Mouse (Mus musculus): ENCODE measurements around the gene Cdc45.

Cdc45 gene

DNA sequence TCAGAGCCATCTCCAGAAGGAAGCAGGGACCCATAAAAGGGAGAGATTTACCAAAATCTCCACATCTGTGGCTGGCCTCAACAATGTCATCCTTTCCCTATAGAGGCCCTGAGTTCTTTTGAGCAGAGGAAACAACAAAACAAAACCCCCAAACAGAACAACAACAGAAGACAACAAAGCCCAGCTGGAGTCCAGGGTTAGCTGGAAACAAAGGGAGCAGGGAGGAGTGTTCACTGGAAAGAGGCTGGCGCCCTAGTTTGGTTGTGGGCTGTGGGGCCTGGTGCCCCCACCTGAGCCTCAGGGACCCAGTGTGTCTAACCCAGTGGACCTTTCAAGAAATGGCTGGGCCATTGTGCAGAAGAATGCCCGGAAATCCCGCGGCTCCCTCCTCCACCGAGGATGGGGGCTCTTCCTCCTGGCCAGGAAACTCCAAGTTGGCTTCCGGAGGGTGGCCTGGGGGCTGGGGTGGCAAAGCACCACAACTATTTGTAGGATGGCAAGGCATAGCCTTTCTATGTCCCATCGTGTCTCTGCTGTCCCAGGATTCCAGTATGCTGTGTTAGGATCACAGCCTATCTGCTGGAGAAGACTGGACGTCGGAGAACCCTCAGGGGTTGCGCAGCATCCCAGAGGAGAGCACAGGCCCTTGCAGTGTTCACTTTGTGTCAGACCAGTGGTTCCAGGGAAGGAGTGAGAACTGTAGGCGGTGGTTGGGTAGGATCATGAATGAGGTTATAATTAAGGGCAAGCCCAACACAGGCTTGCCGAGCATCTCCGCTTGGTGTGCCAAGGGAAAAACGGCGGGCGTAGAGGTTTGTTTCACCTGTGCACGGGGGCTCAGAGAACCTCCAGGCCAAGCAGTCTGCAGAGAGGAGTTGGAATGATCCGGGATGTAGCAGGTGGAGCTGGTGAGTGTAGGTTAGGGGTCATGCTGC is 35.9 kb downstream of the Cdc45 start:
- POLR2A ChIA-PET, result interaction anchor here in 3 of 4 experiments (0.6 to 5.4 kb wide), 101 partner anchors 7 to 1614 kb away, joined by 3 to 83 read pairs (median 4); partner anchors contain the start of genes Cdc45 (in 3 of the 3), Hira (in 3 of the 3), Mrpl40 (in 3 of the 3) and Ufd1 (in 3 of the 3)
- CTCF ChIA-PET, result interaction anchor here in 3 of 4 experiments (0.6 to 2.0 kb wide), 7 partner anchors 36 to 89 kb away, joined by 3 to 11 read pairs (median 4); partner anchors contain the start of genes Cdc45 (in 1 of the 3) and Ufd1 (in 1 of the 3)

DNA sequence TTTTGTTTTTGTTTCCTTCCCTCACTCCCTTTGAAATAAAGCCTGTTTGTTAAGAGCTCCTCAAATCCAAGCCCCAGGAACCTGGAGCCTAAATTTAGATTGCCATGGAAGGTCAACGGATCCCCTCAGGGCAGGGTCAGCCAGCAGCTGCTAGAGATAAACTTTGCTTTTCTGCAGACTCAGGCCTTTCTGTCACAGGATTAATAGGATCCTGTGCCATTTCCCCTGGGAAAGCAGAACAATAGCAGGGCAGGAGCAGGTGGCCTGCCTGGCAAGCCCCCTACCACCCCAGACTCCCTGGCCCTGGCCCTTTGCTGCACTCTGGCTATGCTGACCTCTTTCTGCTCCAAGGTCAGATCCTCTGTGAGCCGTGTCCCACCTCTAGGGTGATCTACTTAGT is 37.9 kb downstream of the Cdc45 start:
- ChIA-PET POLR2A (interaction anchor here in 3 of 4 experiments (0.9 to 5.4 kb wide), 8 partner anchors 9 to 78 kb away, joined by 3 to 83 read pairs (median 4); partner anchors contain the start of genes Cdc45 (in 2 of the 3) and Ufd1 (in 2 of the 3)), CTCF (interaction anchor here in 1 of 4 experiments (0.7 kb wide), 1 partner anchor 1412 kb away, joined by 4 read pairs; no protein-coding TSS in a partner anchor)

DNA sequence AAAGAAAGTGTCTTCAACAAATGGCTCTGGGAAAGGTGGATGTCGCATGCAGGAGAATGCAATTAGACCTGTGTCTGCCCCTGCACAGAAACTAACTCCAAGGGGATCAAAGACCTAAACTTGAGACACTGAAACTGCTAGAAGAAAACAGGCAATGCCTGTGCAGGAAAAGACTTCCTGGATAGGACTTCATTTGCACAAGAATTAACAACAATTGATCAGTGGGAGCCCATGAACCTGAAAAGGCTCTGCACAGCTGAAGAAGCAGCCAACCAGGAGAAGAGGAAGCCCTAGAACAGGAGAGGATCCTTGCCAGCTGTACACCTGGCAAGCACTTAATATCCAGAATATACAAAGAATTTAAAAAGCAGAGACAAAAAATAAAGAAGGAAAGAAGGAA is 42.3 kb downstream of the Cdc45 start:
- CTCF ChIA-PET, result interaction anchor here in 1 of 4 experiments (1.6 kb wide), 1 partner anchor 91 kb away, joined by 5 read pairs; no protein-coding TSS in a partner anchor

DNA sequence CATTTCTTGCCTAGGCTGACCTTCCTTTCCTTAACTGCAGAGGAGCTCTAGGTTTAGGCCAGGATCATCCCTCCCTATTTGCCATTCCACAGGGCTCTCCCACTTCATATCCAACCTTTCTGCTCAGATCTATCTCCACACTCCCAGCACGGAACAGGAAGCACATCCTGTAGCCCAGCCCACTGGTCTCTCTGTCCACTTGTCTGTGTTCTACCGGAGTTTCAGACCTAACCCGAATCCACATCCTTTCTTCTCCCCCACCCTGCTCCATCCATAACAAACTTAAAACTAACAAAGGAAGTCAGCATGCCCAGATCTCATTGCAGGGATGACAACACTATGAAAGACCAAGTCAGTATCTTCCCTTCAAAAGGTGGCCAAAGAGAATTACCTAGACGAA is 45.4 kb downstream of the Cdc45 start:
- POLR2A ChIA-PET, result interaction anchor here in 2 of 4 experiments (0.5 to 6.6 kb wide), 7 partner anchors 10 to 113 kb away, joined by 3 to 39 read pairs (median 4); partner anchors contain the start of gene Cldn5 (in 2 of the 2)
- CTCF ChIA-PET, result no interaction called here

More for the DNA sequence above, 42.3 kb downstream of the Cdc45 start:
- POLR2A ChIA-PET, result interaction anchor here in 3 of 4 experiments (0.8 to 1.6 kb wide), 8 partner anchors 8 to 69 kb away, joined by 3 to 5 read pairs (median 3); partner anchors contain the start of genes Cdc45 (in 2 of the 3) and Ufd1 (in 2 of the 3)

DNA sequence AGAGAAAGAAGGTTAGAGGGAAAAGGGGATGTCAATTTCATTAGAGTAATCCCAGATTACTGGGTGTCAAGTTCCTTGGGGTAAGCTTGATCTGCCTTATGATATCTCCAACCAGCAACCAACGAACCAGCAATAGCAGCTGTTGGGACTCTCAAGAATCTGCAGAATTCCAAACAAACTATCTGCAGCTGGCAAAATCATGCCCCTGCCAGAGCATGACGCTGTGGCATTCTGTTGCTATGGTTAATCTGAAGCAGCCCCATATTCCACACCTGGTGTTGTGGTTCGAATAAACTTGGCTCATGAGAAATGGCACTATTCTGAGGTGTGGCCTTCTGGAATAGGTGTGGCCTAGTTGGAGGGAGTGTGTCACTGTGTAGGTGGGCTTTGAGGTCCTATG is 48.8 kb downstream of the Cdc45 start:
- POLR2A ChIA-PET, result interaction anchor here in 3 of 4 experiments (0.6 to 6.6 kb wide), 4 partner anchors 12 to 540 kb away, joined by 3 to 39 read pairs (median 7); partner anchors contain the start of gene Cldn5 (in 1 of the 3)
- CTCF ChIA-PET, result no interaction called here

DNA sequence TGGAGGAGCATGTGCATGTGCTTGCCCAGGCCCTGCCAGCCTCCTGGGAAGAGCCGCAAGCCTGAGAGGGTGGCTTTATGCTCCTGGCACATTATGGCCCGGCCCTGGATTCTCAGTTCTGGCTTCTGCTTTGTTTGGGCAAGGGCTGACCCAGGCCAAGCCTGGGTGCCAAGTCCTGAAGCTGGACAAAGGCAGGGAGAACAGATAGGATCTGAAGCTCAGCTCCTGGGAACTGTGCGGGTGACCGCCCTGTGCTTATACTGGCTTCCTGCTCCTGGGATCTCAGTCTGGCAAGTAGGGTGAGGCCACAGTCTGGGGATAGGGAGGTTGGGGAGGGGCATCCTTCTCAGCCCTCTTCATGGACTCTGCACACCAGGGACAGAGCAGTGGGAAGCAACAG is 50.1 kb downstream of the Cdc45 start:
- CTCF ChIA-PET, result interaction anchor here in 1 of 4 experiments (0.6 kb wide), 1 partner anchor 1753 kb away, joined by 3 read pairs; no protein-coding TSS in a partner anchor
- POLR2A ChIA-PET, result interaction anchor here in 2 of 4 experiments (0.7 to 6.6 kb wide), 7 partner anchors 8 to 51 kb away, joined by 3 to 39 read pairs (median 4); partner anchors contain the start of gene Cldn5 (in 2 of the 2)

DNA sequence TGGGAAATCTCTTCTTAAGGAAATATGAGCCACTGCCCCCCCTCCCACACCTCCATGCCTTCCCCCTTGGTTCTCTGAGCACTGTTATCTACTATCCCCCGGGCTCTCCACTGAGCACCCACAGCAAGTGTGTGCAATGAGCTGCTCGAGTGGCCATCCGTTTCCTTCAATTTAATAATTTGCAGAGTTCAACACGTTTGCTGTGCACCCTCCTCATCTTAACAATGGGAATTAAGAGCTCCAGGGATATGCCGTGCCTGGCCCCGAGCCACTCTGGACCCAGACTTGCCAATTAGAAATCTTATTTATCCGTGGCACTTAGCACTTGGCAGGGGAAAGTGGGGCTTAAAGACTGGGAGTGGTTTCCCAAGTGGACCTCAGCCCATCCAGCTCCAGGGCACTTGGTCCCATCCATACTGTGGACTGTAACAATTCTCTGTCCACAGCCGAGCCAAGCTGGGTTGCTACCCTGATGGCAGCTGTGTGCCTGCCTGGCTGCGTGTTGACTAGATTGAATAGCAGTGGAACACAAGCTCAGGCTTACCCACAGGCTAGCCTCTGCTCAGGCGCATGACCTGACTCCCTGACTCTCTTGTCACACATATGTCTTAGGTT is 59.8 kb downstream of the Cdc45 start:
- ChIA-PET POLR2A (interaction anchor here in 3 of 4 experiments (0.7 to 3.4 kb wide), 6 partner anchors 9 to 288 kb away, joined by 3 to 13 read pairs (median 4); partner anchors contain the start of gene Cldn5 (in 3 of the 3)), CTCF (interaction anchor here in 2 of 4 experiments (0.5 to 0.7 kb wide), 2 partner anchors 46 to 56 kb away, joined by 3 read pairs; no protein-coding TSS in a partner anchor)

DNA sequence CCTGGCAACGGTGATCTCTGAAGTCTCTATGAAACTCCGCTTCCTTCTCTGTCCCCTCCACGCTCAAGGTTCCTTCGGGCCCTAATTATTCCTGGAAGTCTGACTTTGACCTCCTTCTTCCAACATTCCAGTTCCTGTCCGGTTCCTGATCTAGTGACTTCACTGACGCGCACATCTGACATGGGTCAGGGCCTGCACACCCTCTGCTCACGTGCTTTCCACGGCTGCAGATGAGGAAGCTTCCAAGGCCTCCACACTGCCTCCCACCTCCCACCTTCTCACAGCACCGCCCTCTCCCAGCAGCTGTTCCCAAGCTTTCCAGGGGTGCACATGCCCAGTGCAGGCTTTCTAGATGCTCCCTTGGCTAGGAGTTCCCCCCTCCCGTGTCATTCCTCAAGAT is 60.7 kb downstream of the Cdc45 start:
- CTCF ChIA-PET, result no interaction called here
- POLR2A ChIA-PET, result interaction anchor here in 2 of 4 experiments (0.5 to 3.4 kb wide), 3 partner anchors 15 to 102 kb away, joined by 3 to 13 read pairs (median 4); partner anchors contain the start of gene Cldn5 (in 1 of the 2)

DNA sequence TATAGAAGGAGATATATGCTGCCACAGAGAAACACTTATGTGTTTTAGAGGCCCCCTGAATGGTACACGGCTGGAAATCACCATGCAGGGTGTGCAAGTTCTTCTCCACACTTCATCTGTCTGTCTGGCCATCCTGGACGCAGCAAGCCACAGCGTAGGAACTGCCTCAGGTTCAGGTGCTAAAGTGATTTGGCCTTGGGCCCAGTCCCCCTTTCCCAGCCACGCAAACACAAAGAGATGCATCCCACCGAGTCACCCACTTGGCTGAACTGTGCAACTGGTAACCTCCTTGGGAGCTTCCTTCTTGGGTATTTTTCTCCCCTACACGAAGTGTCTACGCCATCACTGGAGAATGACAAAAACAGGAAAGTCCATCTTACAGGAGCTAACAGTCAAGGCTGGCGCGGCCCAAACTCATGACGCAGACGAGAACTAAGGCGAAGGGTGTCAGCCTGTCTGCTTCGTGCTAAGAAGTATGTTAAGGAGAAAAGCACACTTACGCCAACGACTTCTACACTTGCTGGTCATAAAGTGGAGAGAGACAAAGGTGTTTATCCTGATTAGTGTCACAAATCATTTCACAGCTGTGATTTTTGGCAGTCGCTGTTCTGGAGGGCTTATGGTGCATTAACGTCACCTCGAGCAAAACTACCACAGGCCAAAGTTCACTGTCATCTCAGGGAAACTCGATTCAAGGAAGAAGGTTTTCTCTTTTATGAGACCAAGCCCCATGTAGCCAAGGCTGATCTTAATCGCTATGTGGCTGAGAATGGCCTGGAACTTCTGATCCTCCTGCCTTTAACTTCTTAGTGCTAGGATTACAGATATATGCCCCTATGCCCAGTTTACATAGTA is 65.3 kb downstream of the Cdc45 start:
- POLR2A ChIA-PET, result interaction anchor here in 2 of 4 experiments (0.6 to 1.2 kb wide), 4 partner anchors 10 to 30 kb away, joined by 3 to 5 read pairs (median 4); partner anchors contain the start of gene Cldn5 (in 1 of the 2)
- CTCF ChIA-PET, result interaction anchor here in 1 of 4 experiments (1.0 kb wide), 1 partner anchor 44 kb away, joined by 6 read pairs; no protein-coding TSS in a partner anchor

DNA sequence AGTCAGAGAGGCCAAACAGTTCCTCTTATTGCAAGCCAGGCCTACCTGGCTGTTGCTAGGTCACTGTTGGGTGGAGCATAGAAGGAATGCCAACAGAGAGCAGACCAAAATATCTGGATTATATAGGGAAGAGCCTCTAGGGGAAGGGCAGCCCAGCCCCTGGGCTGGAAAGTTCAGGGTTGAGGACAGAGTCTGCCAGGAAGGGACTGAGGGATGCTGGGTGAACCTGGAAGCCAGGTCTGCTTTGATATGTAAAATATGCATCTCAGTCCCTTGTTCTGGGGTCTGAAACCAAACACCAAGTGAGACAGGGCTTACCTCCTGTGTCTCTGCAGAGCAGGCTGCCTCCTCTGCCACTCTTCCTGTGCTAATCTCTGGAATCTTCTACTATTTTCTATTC is 73.5 kb downstream of the Cdc45 start:
- POLR2A ChIA-PET, result interaction anchor here in 2 of 4 experiments (1.0 to 2.2 kb wide), 8 partner anchors 10 to 138 kb away, joined by 3 to 15 read pairs (median 4); partner anchors contain the start of genes 2510002D24Rik (in 1 of the 2), Cdc45 (in 1 of the 2), Cldn5 (in 1 of the 2) and Gm28539 (in 1 of the 2)
- CTCF ChIA-PET, result interaction anchor here in 1 of 4 experiments (0.6 kb wide), 1 partner anchor 119 kb away, joined by 3 read pairs; no protein-coding TSS in a partner anchor

DNA sequence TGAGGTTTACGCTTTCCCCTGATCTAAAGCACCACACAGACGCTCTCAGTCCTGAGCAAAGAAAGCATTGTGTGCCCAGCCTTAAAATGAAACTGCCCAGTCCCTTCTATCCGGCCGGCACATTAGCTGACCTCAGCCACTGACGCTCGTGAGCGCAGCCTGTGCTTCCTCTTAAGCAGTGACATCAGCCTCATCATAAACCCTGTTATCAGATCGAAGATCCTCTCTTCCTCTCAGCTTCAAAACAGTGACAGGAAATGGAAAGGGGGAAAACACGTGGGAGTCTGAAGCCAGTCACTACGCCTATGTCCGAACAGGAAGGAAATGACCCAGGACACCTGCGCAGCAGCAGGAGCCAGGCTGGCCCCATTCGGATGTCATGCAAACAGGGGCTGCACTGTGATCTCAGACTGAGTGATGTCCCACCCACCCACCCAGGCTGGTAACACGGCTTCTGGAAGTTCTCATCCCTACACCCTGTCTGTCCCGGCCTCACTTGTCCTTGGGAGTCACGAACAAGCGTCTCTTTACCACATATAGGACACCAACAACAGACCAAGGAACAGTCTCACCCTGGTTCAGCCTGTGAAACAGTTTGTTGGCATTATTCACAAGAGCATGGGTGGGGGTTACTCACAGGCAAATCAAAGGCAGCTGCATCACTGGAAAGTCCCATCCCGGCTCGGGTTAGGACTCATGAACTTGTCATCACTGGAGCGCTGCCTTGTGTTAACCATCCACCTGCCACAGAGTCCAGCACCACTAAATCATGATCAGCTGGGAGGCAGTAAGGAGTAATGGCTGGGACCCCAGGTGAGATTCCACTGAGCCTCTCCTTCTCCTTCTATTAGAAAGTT is 78.5 kb downstream of the Cdc45 start:
- ChIA-PET CTCF (interaction anchor here in 1 of 4 experiments (0.6 kb wide), 1 partner anchor 436 kb away, joined by 3 read pairs; no protein-coding TSS in a partner anchor), POLR2A (interaction anchor here in 2 of 4 experiments (0.6 to 3.9 kb wide), 7 partner anchors 10 to 116 kb away, joined by 3 to 18 read pairs (median 3); partner anchors contain the start of genes Cldn5 (in 2 of the 2), Cdc45 (in 1 of the 2) and Ufd1 (in 1 of the 2))

DNA sequence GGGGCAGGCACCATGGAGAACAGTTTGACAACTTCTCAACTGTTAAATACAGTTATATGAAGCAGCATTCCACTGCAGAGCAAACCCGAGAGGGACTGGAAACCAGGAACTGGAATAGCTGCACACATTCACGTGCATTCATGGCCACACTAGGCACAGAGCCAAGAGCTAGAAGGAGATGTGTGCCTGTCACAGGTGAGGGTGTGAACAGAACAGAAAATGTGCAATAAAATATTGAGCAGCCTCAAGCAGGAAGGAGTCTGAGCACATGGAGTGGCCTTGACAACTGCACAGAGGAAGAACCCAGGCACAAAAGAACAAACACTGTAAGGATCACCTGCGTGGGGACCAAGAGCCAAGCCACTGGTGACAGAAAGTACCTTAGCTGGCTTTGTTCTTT is 81.1 kb downstream of the Cdc45 start:
- POLR2A ChIA-PET, result interaction anchor here in 2 of 4 experiments (1.3 to 1.9 kb wide), 5 partner anchors 10 to 46 kb away, joined by 3 to 9 read pairs (median 4); partner anchors contain the start of gene Cldn5 (in 1 of the 2)
- CTCF ChIA-PET, result no interaction called here

Data from embryonic stem cell, embryonic (primary cell).